Mouse (Mus musculus) small intestine, adult 2 months (tissue): ENCODE results near the gene Ak5. TPM values are rescaled to one million over a fixed set of nuclear protein-coding genes. Genes with fewer than 3 reads are reported as not detected.

Experiments
- H3K27ac ChIP-seq: fragments of 200-500 bp; 2 replicates; pipeline ENCODE4 v1.5.1; 2012; ENCODE audit warnings: low read depth, low read length, control low read depth, inconsistent platforms; ENCODE audit not compliant: insufficient read depth
- H3K27me3 ChIP-seq: fragments of 200-500 bp; 2 replicates; pipeline ENCODE4 v1.6.1; 2012; ENCODE audit warnings: mild to moderate bottlenecking, moderate library complexity, low read length, inconsistent platforms; ENCODE audit not compliant: control insufficient read depth, insufficient read depth
- H3K36me3 ChIP-seq: fragments of 200-500 bp; 2 replicates; pipeline ENCODE4 v1.6.1; 2012; ENCODE audit warnings: mild to moderate bottlenecking, low read length, control low read depth, inconsistent platforms; ENCODE audit not compliant: control insufficient read depth, insufficient read depth
- H3K4me1 ChIP-seq: fragments of 200-500 bp; 2 replicates; pipeline ENCODE4 v1.6.1; 2012; ENCODE audit warnings: low read length, inconsistent platforms, mixed read lengths; ENCODE audit not compliant: control insufficient read depth, insufficient read depth, insufficient read length
- H3K4me3 ChIP-seq: fragments of 200-500 bp; 2 replicates; pipeline ENCODE4 v1.5.1; 2012; ENCODE audit warnings: low read depth, mild to moderate bottlenecking, control low read depth, inconsistent platforms, low read length, moderate library complexity
- CTCF ChIP-seq: fragments of 200-500 bp; IDR thresholded peaks from 2 replicates; pipeline ENCODE4 v1.5.1; 2012; ENCODE audit warnings: low read depth, mild to moderate bottlenecking, control low read depth, inconsistent platforms, low read length, moderate library complexity, mixed read lengths; ENCODE audit not compliant: insufficient replicate concordance, insufficient read length; ENCODE audit errors: extremely low read depth
- POLR2A ChIP-seq: fragments of 200-500 bp; IDR thresholded peaks from 2 replicates; pipeline ENCODE4 v1.6.1; 2012; ENCODE audit warnings: low read depth, mild to moderate bottlenecking, control low read depth, inconsistent platforms, low read length, moderate library complexity
- WGBS: fragments of 180-500 bp; shearing (Covaris S2); methylation state at CpG from one replicate; pipeline ENCODE4 v1.1.7; 2018; 5-methylcytosine and 5-hydroxymethylcytosine counted together
- polyA plus RNA-seq: library from polyadenylated mRNA; depleted of rRNA; stranded (reverse); fragments of >200 nt; gene quantifications from 2 replicates; pipeline ENCODE4 v1.2.3, GENCODE M21; 2012

Gene Ak5
- polyA plus RNA-seq, 1 experiment = not detected

DNA sequence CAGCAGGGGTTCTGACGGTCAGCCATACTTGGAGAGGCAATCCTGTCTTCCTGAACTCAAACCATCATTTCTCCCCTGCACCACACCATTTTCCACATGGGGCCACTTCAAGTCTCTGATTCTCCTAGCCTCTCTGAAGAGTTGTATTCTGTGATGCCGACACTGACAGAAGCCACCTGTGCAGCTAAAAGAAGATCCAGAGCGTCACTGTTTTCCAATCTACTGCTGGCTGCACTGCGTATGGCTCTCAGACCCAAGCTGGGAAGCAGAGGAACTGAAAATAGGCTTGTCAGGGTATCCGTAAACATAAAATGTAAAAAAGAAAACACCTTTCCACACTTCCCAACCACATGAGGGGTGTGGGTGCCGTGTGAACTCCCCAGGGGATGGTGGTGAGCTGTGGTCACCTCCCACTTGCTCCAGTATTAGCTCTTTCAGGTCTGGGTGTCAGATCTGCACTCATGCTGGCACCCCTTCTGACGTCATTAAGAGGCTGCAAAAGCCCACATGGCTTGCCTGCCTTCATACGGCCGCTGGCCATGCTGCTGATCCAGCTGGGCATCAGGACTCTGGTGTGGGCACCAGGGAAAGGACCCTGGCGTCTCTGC is 88.1 kb downstream of the Ak5 start:
- TF ChIP-seq CTCF (no peak), POLR2A (no peak)
- WGBS = 78% methylated on average over 10 of the region's 10 CpGs
- Histone ChIP-seq H3K27ac (no peak overlapping the region), H3K36me3 (no peaks in the 10 kb centered on the region), H3K4me1 (no peaks in the 10 kb centered on the region), H3K4me3 (no peak overlapping the region), H3K27me3 (no peaks in the 10 kb centered on the region)

DNA sequence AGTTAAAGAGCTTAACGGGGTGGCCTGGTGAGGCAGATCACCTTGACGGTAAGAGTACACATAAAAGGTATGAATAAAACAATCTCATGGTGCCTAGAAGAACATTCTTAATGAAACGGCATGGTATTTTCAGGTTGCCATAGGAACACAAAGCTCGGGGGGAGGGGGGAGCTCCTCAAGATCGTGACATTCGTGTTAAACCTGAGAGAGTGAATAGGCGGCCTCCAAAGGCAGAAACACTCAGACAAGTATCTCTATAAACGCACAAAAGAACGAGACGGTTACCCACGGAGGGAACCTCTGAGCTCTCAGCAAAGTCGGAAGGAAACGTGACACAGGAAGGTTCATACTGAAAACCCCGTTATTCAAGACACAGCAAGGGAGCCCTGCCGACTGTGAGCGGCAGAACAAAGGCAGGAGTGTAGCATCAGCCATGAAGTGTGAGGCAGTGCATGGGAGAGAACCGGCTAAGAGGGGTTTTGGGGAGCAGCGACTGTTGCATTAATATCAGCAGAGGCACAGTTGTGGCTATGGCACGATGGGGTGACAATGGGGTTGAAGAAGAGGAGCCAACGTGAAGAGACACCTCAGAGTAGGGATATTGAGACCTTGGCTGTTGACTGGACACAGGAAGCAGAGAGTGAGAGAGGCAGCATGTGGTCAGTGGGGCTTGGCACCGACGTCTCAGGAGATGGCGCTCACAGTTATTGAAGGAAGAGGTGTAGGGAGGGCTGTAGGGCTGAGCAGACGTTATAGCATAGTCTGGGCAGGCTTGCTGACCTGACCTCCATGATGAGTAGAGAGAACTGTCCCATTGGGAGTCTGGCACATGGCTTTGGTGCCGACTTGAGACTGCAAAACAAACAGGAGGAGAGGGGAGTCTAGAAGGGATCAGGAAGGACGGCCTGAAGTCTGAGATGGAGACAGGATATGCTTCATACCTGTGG is 89.6 kb downstream of the Ak5 start:
- H3K4me3 ChIP-seq = no peak overlapping the region
- no peaks in the 10 kb centered on the region for H3K27me3 ChIP-seq
- no peaks in the 10 kb centered on the region for H3K36me3 ChIP-seq
- TF ChIP-seq POLR2A (no peak), CTCF (no peak)
- no peaks in the 10 kb centered on the region for H3K4me1 ChIP-seq
- WGBS = 80% methylated on average over 26 of the region's 26 CpGs
- no peak overlapping the region for H3K27ac ChIP-seq

GRCm38 (mm10) chr3:152577763-152578162 is 90.4 kb downstream of the Ak5 start:
- Histone ChIP-seq H3K4me1 (no peaks in the 10 kb centered on the region), H3K27me3 (no peaks in the 10 kb centered on the region), H3K4me3 (no peak overlapping the region), H3K36me3 (no peaks in the 10 kb centered on the region), H3K27ac (no peak overlapping the region)
- TF ChIP-seq CTCF (no peak), POLR2A (no peak)
- WGBS = 88% methylated on average over 7 of the region's 7 CpGs

- H3K36me3 ChIP-seq = no peaks in the 10 kb centered on the region
- WGBS = 48% methylated on average over 1 of the region's 1 CpGs
- H3K4me1 ChIP-seq = no peaks in the 10 kb centered on the region
- TF ChIP-seq POLR2A = no peak
- TF ChIP-seq CTCF = no peak
- H3K4me3 ChIP-seq = no peak overlapping the region
- H3K27me3 ChIP-seq = no peaks in the 10 kb centered on the region
- H3K27ac ChIP-seq = no peak overlapping the region
Observed at GRCm38 (mm10) chr3:152577273-152577672, 90.9 kb downstream of the Ak5 start.

GRCm38 (mm10) chr3:152569242-152569605 is 98.9 kb downstream of the Ak5 start:
- no peaks in the 10 kb centered on the region for H3K27me3 ChIP-seq
- no peak overlapping the region for H3K27ac ChIP-seq
- 27% methylated on average over 6 of the region's 6 CpGs for WGBS
- no peak overlapping the region for H3K4me3 ChIP-seq
- H3K36me3 ChIP-seq = no peaks in the 10 kb centered on the region
- TF ChIP-seq CTCF (no peak), POLR2A (no peak)
- H3K4me1 ChIP-seq = no peaks in the 10 kb centered on the region

- no peaks in the 10 kb centered on the region for H3K27me3 ChIP-seq
- WGBS = 46% methylated on average over 9 of the region's 9 CpGs
- H3K4me1 ChIP-seq = no peaks in the 10 kb centered on the region
- H3K36me3 ChIP-seq = no peaks in the 10 kb centered on the region
- no peak for TF ChIP-seq CTCF
- no peak overlapping the region for H3K4me3 ChIP-seq
- no peak overlapping the region for H3K27ac ChIP-seq
Observed at GRCm38 (mm10) chr3:152568455-152569241, 99.5 kb downstream of the Ak5 start.
